Mouse (Mus musculus) liver, postnatal 0 days (tissue): ENCODE measurements around the gene Gm37240. TPM values are rescaled to one million over a fixed set of nuclear protein-coding genes. Genes with fewer than 3 reads are reported as not detected.

Experiments used
- ATAC-seq: fragments of 200-750 bp; cut with Nextera tagmentation; 2 replicates; pipeline ENCODE4 v1.8.0; 2017; ENCODE audit warnings: mild to moderate bottlenecking, moderate library complexity
- DNase-seq: peaks from one replicate; pipeline ENCODE4 v3.0.0-alpha.2; 2016
- H3K27ac ChIP-seq: fragments of 300-500 bp; sonication (generic); 2 replicates; pipeline ENCODE4 v1.5.1; 2014; ENCODE audit warnings: antibody characterized with exemption, moderate library complexity, mild to moderate bottlenecking, low read depth
- H3K27me3 ChIP-seq: fragments of 300-500 bp; sonication (generic); 2 replicates; pipeline ENCODE4 v1.6.1; 2014; ENCODE audit warnings: low read length, control low read depth, mixed read lengths; ENCODE audit not compliant: insufficient read depth
- H3K36me3 ChIP-seq: fragments of 300-500 bp; sonication (generic); replicated peaks from 2 replicates; pipeline ENCODE4 v1.6.1; 2014; ENCODE audit warnings: mild to moderate bottlenecking, control low read depth, low read length, moderate library complexity, mixed read lengths; ENCODE audit not compliant: insufficient read depth
- H3K4me1 ChIP-seq: fragments of 300-500 bp; sonication (generic); 2 replicates; pipeline ENCODE4 v1.6.1; 2014; ENCODE audit warnings: antibody characterized with exemption, mild to moderate bottlenecking, control low read depth; ENCODE audit not compliant: insufficient read depth
- H3K4me2 ChIP-seq: fragments of 300-500 bp; sonication (generic); 2 replicates; pipeline ENCODE4 v1.6.1; 2014; ENCODE audit warnings: low read depth, mild to moderate bottlenecking, low read length, moderate library complexity, mixed read lengths
- H3K4me3 ChIP-seq: fragments of 300-500 bp; sonication (generic); 2 replicates; pipeline ENCODE4 v1.5.1; 2014; ENCODE audit warnings: low read depth, low read length
- H3K9ac ChIP-seq: fragments of 300-500 bp; sonication (generic); replicated peaks from 2 replicates; pipeline ENCODE4 v1.6.1; 2014; ENCODE audit warnings: mild to moderate bottlenecking, moderate library complexity
- H3K9me3 ChIP-seq: fragments of 300-500 bp; sonication (generic); 2 replicates; pipeline ENCODE4 v1.6.1; 2016; ENCODE audit warnings: mild to moderate bottlenecking, control low read depth, low read length, mixed read lengths
- CTCF ChIP-seq: sonication (generic); IDR thresholded peaks from 2 replicates; pipeline ENCODE4 v1.5.1; 2016; ENCODE audit warnings: antibody characterized with exemption, low read depth
- EP300 ChIP-seq: IDR thresholded peaks from 2 replicates; pipeline ENCODE4 v1.6.1; 2016; ENCODE audit warnings: antibody characterized with exemption, low read depth, mild to moderate bottlenecking
- whole genome bisulfite sequencing: fragments of 180-500 bp; shearing (Covaris S2); extraction: QIAGEN DNeasy Blood & Tissue Kit; methylation state at CpG from one replicate; pipeline ENCODE4 v1.1.7; 2014; ENCODE audit not compliant: insufficient replicate concordance; 5-methylcytosine and 5-hydroxymethylcytosine counted together
- polyA plus RNA-seq: library from polyadenylated mRNA; unstranded; fragments of >200 nt; fragmentation: Nextera tagmentation; extraction: Ambion mirVana; gene quantifications from 2 replicates; pipeline ENCODE4 v1.2.1, GENCODE M21; 2015

The Gm37240 gene
- polyA plus RNA-seq, 1 experiment from 2014 or later: 0.72 TPM

DNA sequence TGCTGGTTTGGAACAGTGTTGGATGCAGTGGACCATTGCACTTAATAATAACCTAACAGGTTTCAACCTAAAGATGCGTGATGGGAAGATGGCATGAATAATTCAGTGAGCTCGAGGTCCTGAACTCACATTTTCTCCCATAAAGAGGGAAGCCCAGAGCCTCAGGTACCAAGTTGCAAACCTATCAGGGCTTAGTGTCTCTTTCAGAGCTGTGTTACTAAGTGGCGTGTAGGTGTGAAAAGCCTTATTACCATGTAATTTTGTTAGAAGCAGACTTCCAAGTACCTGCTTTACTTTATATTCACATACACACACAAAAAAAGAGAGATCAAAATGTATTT, 548.6 kb downstream of the Gm37240 start:
- WGBS: 66% methylated on average over 3 of the region's 3 CpGs
- no peak overlapping the region for H3K4me2 ChIP-seq
- no peaks in the 10 kb centered on the region for H3K27me3 ChIP-seq
- ATAC-seq (no peak), DNase-seq (no peak)
- H3K27ac ChIP-seq: no peak overlapping the region
- no peaks in the 10 kb centered on the region for H3K36me3 ChIP-seq
- no peak overlapping the region for H3K4me3 ChIP-seq
- no peaks in the 10 kb centered on the region for H3K9me3 ChIP-seq
- no peak overlapping the region for H3K9ac ChIP-seq
- TF ChIP-seq EP300 (no peak), CTCF (no peak)
- no peaks in the 10 kb centered on the region for H3K4me1 ChIP-seq

DNA sequence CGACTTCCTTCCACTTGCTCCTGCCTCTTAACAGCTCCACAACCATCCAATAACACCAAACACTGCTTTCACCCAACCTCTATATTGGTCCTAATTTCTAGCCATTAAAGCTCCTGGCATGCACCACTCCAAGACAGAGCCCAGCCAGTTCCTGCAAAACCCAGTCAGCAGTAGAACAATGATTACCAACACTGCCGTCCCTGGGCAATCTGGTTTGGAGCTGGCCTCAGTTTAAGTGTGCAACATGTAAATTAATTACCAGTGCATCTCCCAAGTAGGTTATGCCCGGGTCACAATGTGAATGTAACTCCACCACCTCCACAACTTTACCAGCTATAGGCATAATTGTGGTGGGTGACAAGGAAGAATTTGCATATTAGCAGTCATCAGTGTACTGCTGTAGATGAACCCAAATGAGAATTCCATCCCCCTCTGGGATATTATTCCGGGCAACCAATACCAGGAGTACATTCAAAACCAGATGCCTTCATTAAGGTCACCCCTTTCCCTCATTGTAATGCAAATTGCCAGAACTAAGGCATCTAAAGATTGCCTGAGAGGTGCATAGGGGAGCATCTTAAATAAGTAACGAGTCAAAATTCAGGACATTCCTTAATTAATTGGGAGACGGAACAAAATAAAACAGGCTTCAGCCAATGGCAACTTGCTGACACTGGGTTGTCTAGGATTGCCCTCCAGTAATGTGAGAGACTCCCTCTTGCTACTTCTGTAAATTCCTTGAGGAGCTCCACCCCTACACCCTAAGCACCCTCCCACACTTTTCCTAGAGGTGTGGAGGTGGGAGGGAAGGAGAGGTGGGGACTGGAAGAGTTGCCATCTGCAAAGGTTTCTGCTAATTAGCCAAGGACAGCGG, 549.2 kb downstream of the Gm37240 start:
- 77% methylated on average over 7 of the region's 7 CpGs for WGBS
- no peaks in the 10 kb centered on the region for H3K36me3 ChIP-seq
- H3K9me3 ChIP-seq: no peaks in the 10 kb centered on the region
- H3K27ac ChIP-seq: no peak overlapping the region
- no peak for TF ChIP-seq EP300
- TF ChIP-seq CTCF: no peak
- H3K9ac ChIP-seq: no peak overlapping the region
- no peaks in the 10 kb centered on the region for H3K4me1 ChIP-seq
- H3K4me3 ChIP-seq: no peak overlapping the region
- H3K4me2 ChIP-seq: no peak overlapping the region
- H3K27me3 ChIP-seq: no peaks in the 10 kb centered on the region
- ATAC-seq (no peak), DNase-seq (no peak)

DNA sequence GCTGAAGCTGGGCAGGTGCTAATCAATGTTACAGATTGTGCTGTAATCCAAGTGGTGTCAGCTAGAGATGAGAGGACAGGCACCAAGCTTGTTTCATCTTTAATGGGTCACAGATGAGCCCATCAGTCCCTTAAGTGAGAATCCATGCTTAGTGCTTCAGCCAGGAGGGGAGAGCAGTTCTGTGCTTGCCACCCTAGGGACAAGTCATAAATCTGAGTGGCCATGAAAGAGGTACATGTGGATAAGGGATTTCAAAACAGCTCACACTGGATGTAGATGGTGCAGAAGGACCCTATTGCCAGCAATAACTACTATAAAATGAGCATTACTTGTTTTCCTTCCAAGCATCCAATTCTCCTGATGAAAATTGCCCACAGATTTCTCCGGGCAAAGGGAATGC, 551.8 kb downstream of the Gm37240 start:
- ATAC-seq: no peak
- no peaks in the 10 kb centered on the region for H3K36me3 ChIP-seq
- 83% methylated on average over 1 of the region's 1 CpGs for WGBS
- no peaks in the 10 kb centered on the region for H3K27me3 ChIP-seq
- H3K4me3 ChIP-seq: no peak overlapping the region
- no peaks in the 10 kb centered on the region for H3K9me3 ChIP-seq
- no peak overlapping the region for H3K27ac ChIP-seq
- H3K4me1 ChIP-seq: no peaks in the 10 kb centered on the region
- no peak for TF ChIP-seq CTCF
- no peak for TF ChIP-seq EP300
- no peak overlapping the region for H3K9ac ChIP-seq
- H3K4me2 ChIP-seq: no peak overlapping the region
- no peak for DNase-seq

DNA sequence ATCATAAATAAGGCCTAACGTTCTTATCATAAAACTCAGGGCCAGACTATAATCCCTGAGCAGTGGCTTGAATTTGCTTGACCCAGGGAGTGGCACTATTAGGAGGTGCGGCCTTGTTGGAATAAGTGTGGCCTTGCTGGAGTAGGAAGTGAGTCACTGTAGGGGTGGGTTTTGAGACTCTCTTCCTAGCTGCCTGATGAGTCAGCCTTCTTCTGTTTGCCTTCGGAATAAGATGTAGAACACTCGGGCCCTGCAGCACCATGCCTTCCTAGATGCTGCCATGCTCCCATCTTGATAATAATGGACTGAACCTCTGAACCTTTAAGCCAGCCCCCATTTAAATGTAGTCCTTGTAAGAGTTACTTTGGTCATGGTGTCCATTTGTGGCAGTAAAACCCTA, 555.0 kb downstream of the Gm37240 start:
- Histone ChIP-seq H3K27ac (no peak overlapping the region), H3K36me3 (no peaks in the 10 kb centered on the region), H3K4me2 (no peak overlapping the region), H3K9me3 (no peaks in the 10 kb centered on the region), H3K4me3 (no peak overlapping the region), H3K4me1 (no peaks in the 10 kb centered on the region), H3K27me3 (no peaks in the 10 kb centered on the region), H3K9ac (no peak overlapping the region)
- ATAC-seq: no peak
- no peak for DNase-seq
- 74% methylated on average over 4 of the region's 4 CpGs for WGBS
- TF ChIP-seq CTCF (no peak), EP300 (no peak)

DNA sequence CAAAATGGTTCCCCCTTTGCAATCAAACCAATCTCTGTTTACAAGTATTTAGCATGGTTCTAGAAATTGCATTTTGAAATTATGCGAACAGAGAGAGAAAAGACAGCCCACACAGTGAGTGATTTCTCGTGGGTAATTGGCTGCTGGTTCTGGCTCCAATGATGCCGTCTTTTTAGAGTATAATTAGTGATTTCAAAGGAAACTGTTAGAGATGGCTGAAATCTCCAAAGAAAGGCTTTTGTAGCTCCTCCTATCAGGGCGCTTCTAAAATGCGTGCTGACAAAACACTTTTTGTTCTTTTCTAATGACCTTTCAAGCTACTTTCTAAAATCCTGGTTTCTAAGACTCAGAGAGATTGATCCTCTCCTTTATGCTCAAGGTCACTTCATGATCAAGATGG, 569.1 kb downstream of the Gm37240 start:
- WGBS: 79% methylated on average over 5 of the region's 5 CpGs
- Histone ChIP-seq H3K27me3 (no peaks in the 10 kb centered on the region), H3K4me3 (no peak overlapping the region), H3K9ac (no peak overlapping the region), H3K27ac (no peak overlapping the region), H3K36me3 (no peaks in the 10 kb centered on the region), H3K4me2 (no peak overlapping the region), H3K4me1 (no peaks in the 10 kb centered on the region), H3K9me3 (no peaks in the 10 kb centered on the region)
- DNase-seq: no peak
- TF ChIP-seq CTCF: no peak
- TF ChIP-seq EP300: no peak
- no peak for ATAC-seq

DNA sequence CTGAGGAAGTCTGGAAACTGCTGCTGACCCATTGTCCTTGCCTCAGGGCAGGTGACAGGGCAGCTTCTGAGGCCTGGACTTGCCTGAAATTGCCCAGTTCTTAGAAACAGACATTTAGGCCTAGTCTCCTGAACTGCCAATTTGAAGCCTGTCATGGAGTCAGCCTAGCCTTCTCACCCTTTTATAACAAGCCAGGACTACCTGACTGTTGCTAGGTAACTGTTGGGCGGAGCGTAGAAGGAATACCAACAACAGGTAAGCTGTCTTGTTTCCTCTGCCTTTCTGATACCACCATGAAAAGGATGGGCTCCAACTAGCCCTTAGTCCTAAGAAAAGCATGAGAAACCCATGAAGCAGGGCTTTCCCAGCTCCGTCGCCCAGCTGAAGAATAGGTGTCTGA, 570.0 kb downstream of the Gm37240 start:
- Histone ChIP-seq H3K27ac (no peak overlapping the region), H3K4me1 (no peaks in the 10 kb centered on the region), H3K4me3 (no peak overlapping the region), H3K27me3 (no peaks in the 10 kb centered on the region), H3K4me2 (no peak overlapping the region), H3K36me3 (no peaks in the 10 kb centered on the region), H3K9ac (no peak overlapping the region), H3K9me3 (no peaks in the 10 kb centered on the region)
- ATAC-seq (no peak), DNase-seq (no peak)
- TF ChIP-seq EP300 (no peak), CTCF (no peak)
- 91% methylated on average over 4 of the region's 4 CpGs for WGBS
